Mouse (Mus musculus): ENCODE data around the gene Naga.
A peak's percentile ranks its signal among the peaks of the same experiment; 100 is the strongest.

The Naga gene

GRCm38 (mm10) chr15:82339150-82339549 lies 425 bp upstream of the Naga start:
- DNase-seq (ENCODE audit: extremely low read depth, low read depth) = no peak

GRCm38 (mm10) chr15:82337875-82338274 lies 850 bp downstream of the Naga start:
- peak; percentile 82 for DNase-seq (ENCODE audit: extremely low read depth, low read depth)

- DNase-seq (ENCODE audit: extremely low read depth, low read depth) = no peak
Observed at GRCm38 (mm10) chr15:82336629-82337028, 2.1 kb downstream of the Naga start.

- DNase-seq (ENCODE audit: extremely low read depth, low read depth) = no peak
Observed at GRCm38 (mm10) chr15:82335194-82335593, 3.5 kb downstream of the Naga start.

GRCm38 (mm10) chr15:82325382-82325781 lies 13.3 kb downstream of the Naga start:
- no peak for DNase-seq (ENCODE audit: extremely low read depth, low read depth)

GRCm38 (mm10) chr15:82322195-82322594 lies 16.5 kb downstream of the Naga start:
- no peak for DNase-seq (ENCODE audit: extremely low read depth, low read depth)

- DNase-seq (ENCODE audit: extremely low read depth, low read depth) = no peak
Observed at GRCm38 (mm10) chr15:82319613-82320012, 19.1 kb downstream of the Naga start.

- no peak for DNase-seq (ENCODE audit: extremely low read depth, low read depth)
Observed at GRCm38 (mm10) chr15:82317839-82318238, 20.9 kb downstream of the Naga start.

GRCm38 (mm10) chr15:82308416-82308815 lies 30.3 kb downstream of the Naga start:
- no peak for DNase-seq (ENCODE audit: extremely low read depth, low read depth)

- no peak for DNase-seq (ENCODE audit: extremely low read depth, low read depth)
Observed at GRCm38 (mm10) chr15:82307107-82307506, 31.6 kb downstream of the Naga start.

GRCm38 (mm10) chr15:82298764-82299561 lies 39.8 kb downstream of the Naga start, which contains the start of gene Wbp2nl:
Wbp2nl (plus strand) TSS chr15:82298954.
- DNase-seq (ENCODE audit: extremely low read depth, low read depth) = no peak

- no peak for DNase-seq (ENCODE audit: extremely low read depth, low read depth)
Observed at GRCm38 (mm10) chr15:82294059-82294458, 44.7 kb downstream of the Naga start.

GRCm38 (mm10) chr15:82293271-82293711 lies 45.4 kb downstream of the Naga start:
- DNase-seq (ENCODE audit: extremely low read depth, low read depth) = no peak

- DNase-seq (ENCODE audit: extremely low read depth, low read depth) = no peak
Observed at GRCm38 (mm10) chr15:82292851-82293250, 45.9 kb downstream of the Naga start.

GRCm38 (mm10) chr15:82290252-82290651 lies 48.5 kb downstream of the Naga start:
- no peak for DNase-seq (ENCODE audit: extremely low read depth, low read depth)

GRCm38 (mm10) chr15:82286157-82286556 lies 52.6 kb downstream of the Naga start:
- peak; percentile 31 for DNase-seq (ENCODE audit: extremely low read depth, low read depth)

GRCm38 (mm10) chr15:82280638-82281037 lies 58.1 kb downstream of the Naga start:
- DNase-seq (ENCODE audit: extremely low read depth, low read depth) = no peak
